Mouse (Mus musculus) small intestine, adult 2 months (tissue): ENCODE measurements at regions not wholly inside any gene's neighbourhood (a gene's known extent, or its start where the extent isn't known, plus 50 kb on each side); places are given as distances from the start of the nearest gene placed in this dataset.
"Not testable (repeated sequence)": the region's sequence is repeated elsewhere in the genome, so short reads cannot be mapped to it uniquely, and the experiment has no call there.

Experiments used
- CTCF ChIP-seq: fragments of 200-500 bp; IDR thresholded peaks from 2 replicates; pipeline ENCODE4 v1.5.1; 2012; ENCODE audit warnings: low read depth, mild to moderate bottlenecking, control low read depth, inconsistent platforms, low read length, moderate library complexity, mixed read lengths; ENCODE audit not compliant: insufficient replicate concordance, insufficient read length; ENCODE audit errors: extremely low read depth
- POLR2A ChIP-seq: fragments of 200-500 bp; IDR thresholded peaks from 2 replicates; pipeline ENCODE4 v1.6.1; 2012; ENCODE audit warnings: low read depth, mild to moderate bottlenecking, control low read depth, inconsistent platforms, low read length, moderate library complexity

DNA sequence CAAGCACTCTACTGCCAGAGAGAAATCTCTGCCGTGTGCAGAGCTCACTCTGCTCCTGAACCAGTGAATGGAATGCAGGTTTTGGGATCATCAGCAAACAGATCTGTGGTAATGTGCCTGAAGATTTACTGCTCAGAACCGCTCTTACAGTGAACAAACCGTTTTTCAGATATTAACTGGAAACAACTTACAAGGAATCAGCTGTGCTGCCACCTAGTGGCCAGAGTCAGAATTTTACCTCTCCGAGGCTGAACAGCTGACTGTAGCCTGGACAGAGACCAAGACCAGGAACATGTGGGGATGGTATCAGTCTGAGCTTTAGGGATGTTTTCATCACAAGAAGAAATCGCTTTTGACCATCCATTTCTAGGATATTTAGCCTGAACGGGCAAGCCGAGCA is 65.3 kb downstream of the Gm15023 start:
- TF ChIP-seq CTCF, POLR2A: not testable (repeated sequence)
